Mouse (Mus musculus) neural tube, embryonic 11.5 days (tissue): ENCODE measurements around the gene H3f3a. TPM values are rescaled to one million over a fixed set of nuclear protein-coding genes. Genes with fewer than 3 reads are reported as not detected.

Experiments used
- ATAC-seq: fragments of 200-750 bp; cut with Nextera tagmentation; 2 replicates; pipeline ENCODE4 v1.8.0; 2017; ENCODE audit warnings: moderate number of reproducible peaks, mild to moderate bottlenecking, moderate TSS enrichment, moderate library complexity; ENCODE audit not compliant: insufficient read depth, low FRiP score, low TSS enrichment
- DNase-seq: peaks from one replicate; pipeline ENCODE4 v3.0.0-alpha.2; 2015; ENCODE audit warnings: low spot score
- H3K27ac ChIP-seq: fragments of 300-500 bp; sonication (generic); 2 replicates; pipeline ENCODE4 v1.5.1; 2014; ENCODE audit warnings: low read depth, mild to moderate bottlenecking, low read length
- H3K27me3 ChIP-seq: fragments of 300-500 bp; sonication (generic); 2 replicates; pipeline ENCODE4 v1.6.1; 2014; ENCODE audit warnings: mild to moderate bottlenecking, low read length, mixed read lengths; ENCODE audit not compliant: control insufficient read depth, insufficient read depth
- H3K36me3 ChIP-seq: fragments of 300-500 bp; sonication (generic); 2 replicates; pipeline ENCODE4 v1.6.1; 2014; ENCODE audit warnings: mild to moderate bottlenecking, low read length, moderate library complexity, mixed read lengths; ENCODE audit not compliant: control insufficient read depth, insufficient read depth
- H3K4me1 ChIP-seq: fragments of 300-500 bp; sonication (generic); 2 replicates; pipeline ENCODE4 v1.6.1; 2014; ENCODE audit warnings: low read length, mixed read lengths; ENCODE audit not compliant: control insufficient read depth, insufficient read depth
- H3K4me2 ChIP-seq: fragments of 300-500 bp; sonication (generic); 2 replicates; pipeline ENCODE4 v1.6.1; 2014; ENCODE audit warnings: low read depth, mild to moderate bottlenecking, moderate library complexity
- H3K4me3 ChIP-seq: fragments of 300-500 bp; sonication (generic); 2 replicates; pipeline ENCODE4 v1.5.1; 2014; ENCODE audit warnings: low read depth, low read length
- H3K9ac ChIP-seq: fragments of 300-500 bp; sonication (generic); 2 replicates; pipeline ENCODE4 v1.6.1; 2014; ENCODE audit warnings: mild to moderate bottlenecking, low read length
- H3K9me3 ChIP-seq: fragments of 300-500 bp; sonication (generic); 2 replicates; pipeline ENCODE4 v1.6.1; 2016; ENCODE audit warnings: low read length; ENCODE audit not compliant: control insufficient read depth
- WGBS: fragments of 180-500 bp; shearing (Covaris S2); extraction: QIAGEN DNeasy Blood & Tissue Kit; methylation state at CpG from one replicate; pipeline ENCODE4 v1.1.7; 2014; 5-methylcytosine and 5-hydroxymethylcytosine counted together
- polyA plus RNA-seq: library from polyadenylated mRNA; unstranded; fragments of >200 nt; fragmentation: Nextera tagmentation; extraction: Ambion mirVana; gene quantifications from 2 replicates; pipeline ENCODE4 v1.2.1, GENCODE M21; 2014

Gene H3f3a
- polyA plus RNA-seq, 1 experiment from 2014 or later = 3,301 TPM

DNA sequence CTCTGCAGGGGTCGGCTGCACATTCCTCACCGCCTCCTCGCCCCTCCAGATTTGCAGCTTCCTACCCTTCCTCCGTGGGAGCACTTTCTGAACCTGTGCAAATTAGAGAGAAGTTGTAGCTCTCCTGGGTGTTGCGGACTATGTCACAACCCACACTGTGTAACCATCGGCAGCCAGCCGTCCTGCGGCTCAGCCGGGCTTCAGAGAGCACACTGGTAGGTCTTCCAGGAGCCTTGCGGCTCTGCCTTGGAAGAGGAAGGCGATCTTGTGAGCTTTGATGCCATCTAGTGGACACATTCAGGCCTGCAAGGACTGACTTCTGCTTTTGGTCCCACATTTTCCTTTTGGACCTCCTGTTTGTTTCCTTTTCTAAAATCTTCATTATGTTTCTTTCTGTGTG lies 49.9 kb downstream of the H3f3a start:
- peak overlapping the region; percentile 48 for H3K4me2 ChIP-seq

DNA sequence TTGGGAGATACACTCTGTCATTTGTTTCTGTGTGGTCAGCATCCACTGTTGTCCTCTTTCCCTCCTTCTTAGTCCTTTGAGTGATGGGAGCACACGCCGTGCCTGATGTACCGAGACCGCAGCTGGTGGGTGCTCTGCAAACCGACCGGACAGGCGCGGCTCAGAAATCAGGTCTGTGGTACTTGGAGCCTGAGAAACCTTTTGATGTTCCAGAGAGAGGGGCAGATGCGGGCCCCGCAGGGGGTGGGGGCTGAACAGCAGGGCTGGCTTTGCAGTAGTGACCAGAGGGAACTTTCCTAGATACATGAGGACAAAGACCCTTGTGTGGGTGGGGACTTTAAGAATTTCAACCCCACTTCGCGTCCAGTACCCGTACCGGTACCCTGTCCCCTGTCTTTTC lies 50.4 kb downstream of the H3f3a start:
- Histone ChIP-seq H3K4me1 (no peaks in the 10 kb centered on the region), H3K9me3 (no peaks in the 10 kb centered on the region), H3K4me3 (peak overlapping the region; percentile 31), H3K27ac (no peak overlapping the region), H3K27me3 (no peaks in the 10 kb centered on the region), H3K4me2 (peak overlapping the region; percentile 48), H3K36me3 (no peaks in the 10 kb centered on the region), H3K9ac (peak overlapping the region; percentile 5)
- peak; percentile 48 for DNase-seq
- 13% methylated on average over 14 of the region's 14 CpGs for WGBS
- ATAC-seq = peak; percentile 32; the same call in 1 of the 2 replicates

More for the DNA sequence above, 49.9 kb downstream of the H3f3a start:
- H3K4me3 ChIP-seq = peak overlapping the region; percentile 31
- H3K36me3 ChIP-seq = no peaks in the 10 kb centered on the region
- no peaks in the 10 kb centered on the region for H3K4me1 ChIP-seq
- peak; percentile 72 for ATAC-seq
- H3K27ac ChIP-seq = no peak overlapping the region
- H3K9me3 ChIP-seq = no peaks in the 10 kb centered on the region
- no peaks in the 10 kb centered on the region for H3K27me3 ChIP-seq
- 1% methylated on average over 11 of the region's 11 CpGs for WGBS
- H3K9ac ChIP-seq = peak overlapping the region; percentile 5
- DNase-seq = peak; percentile 85

DNA sequence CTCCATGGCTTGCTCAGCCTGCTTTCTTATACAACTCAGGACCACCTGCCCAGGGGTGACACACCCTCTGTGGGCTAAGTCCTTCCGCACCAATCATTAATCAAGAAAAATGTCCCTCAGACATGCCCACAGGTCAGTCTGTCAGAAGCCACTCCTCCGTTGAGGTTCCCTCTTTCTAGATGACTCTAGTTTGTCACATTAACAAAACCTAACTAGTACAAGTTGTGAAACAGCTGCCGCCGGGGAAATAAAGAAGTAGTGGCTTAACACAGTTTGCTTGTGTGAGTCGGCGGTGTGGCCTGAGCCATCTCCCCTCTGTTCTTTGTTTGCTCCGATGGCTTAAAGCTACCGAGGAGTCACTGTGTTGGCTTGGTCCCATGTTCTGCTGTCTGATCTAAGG lies 51.1 kb downstream of the H3f3a start:
- no peak for ATAC-seq
- no peak for DNase-seq
- Histone ChIP-seq H3K4me2 (no peak overlapping the region), H3K36me3 (no peaks in the 10 kb centered on the region), H3K4me1 (no peaks in the 10 kb centered on the region), H3K9me3 (no peaks in the 10 kb centered on the region), H3K27ac (no peak overlapping the region), H3K27me3 (no peaks in the 10 kb centered on the region), H3K4me3 (no peak overlapping the region), H3K9ac (no peak overlapping the region)
- 84% methylated on average over 8 of the region's 8 CpGs for WGBS

DNA sequence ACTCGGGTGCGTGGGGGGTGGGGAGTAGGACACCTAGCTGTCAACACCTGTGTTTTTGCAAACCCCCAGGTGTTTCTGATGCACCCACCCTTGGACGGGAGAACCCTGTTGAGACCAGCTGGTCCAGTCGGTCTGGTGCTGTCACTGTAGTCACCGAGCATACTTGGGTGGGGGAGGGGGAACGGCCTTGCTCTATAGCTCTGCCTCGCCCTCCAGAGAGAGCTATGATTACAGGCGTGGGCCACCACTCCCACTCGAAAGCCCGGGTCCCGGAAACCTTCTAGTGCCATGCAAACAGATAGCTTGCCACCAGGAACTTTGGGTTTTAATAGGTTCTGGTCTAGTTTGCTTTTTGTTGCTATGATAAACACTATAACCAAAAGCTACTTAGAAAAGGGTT lies 51.6 kb downstream of the H3f3a start:
- Histone ChIP-seq H3K27ac (no peak overlapping the region), H3K9ac (no peak overlapping the region), H3K9me3 (no peaks in the 10 kb centered on the region), H3K27me3 (no peaks in the 10 kb centered on the region), H3K4me1 (no peaks in the 10 kb centered on the region), H3K4me3 (no peak overlapping the region), H3K4me2 (no peak overlapping the region), H3K36me3 (no peaks in the 10 kb centered on the region)
- ATAC-seq (no peak), DNase-seq (no peak)
- 82% methylated on average over 11 of the region's 11 CpGs for WGBS

DNA sequence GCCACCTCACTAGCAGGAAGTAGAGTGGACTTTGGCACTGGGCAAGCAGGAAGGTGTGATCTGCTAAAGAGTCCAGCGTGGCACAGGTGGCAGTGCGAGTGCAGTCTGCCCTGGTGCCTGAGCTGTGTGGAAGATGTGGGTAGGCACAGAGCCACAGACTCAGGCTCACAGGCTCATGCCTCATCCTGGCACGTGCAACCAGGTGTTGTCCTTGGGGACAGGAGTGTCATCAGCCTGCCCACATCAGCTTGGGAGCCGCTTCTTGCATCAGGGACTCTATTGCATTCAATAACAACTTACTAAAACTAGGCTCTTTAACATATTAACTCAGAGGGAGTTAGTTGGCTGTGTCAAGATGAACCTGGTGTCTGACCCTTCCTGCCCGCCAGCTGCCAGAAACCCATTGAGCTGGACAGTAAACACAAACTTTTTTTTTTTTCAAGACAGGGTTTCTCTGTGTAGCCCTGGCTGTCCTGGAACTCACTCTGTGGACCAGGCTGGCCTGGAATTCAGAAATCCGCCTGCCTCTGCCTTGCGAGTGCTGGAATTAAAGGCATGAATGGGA lies 55.7 kb downstream of the H3f3a start:
- Histone ChIP-seq H3K4me1 (no peaks in the 10 kb centered on the region), H3K27ac (no peak overlapping the region), H3K4me2 (no peak overlapping the region), H3K9ac (no peak overlapping the region), H3K4me3 (no peak overlapping the region), H3K27me3 (no peaks in the 10 kb centered on the region), H3K9me3 (no peaks in the 10 kb centered on the region), H3K36me3 (no peaks in the 10 kb centered on the region; the same call in 1 of the 2 replicates)
- DNase-seq (no peak), ATAC-seq (no peak)
- 92% methylated on average over 7 of the region's 7 CpGs for WGBS

DNA sequence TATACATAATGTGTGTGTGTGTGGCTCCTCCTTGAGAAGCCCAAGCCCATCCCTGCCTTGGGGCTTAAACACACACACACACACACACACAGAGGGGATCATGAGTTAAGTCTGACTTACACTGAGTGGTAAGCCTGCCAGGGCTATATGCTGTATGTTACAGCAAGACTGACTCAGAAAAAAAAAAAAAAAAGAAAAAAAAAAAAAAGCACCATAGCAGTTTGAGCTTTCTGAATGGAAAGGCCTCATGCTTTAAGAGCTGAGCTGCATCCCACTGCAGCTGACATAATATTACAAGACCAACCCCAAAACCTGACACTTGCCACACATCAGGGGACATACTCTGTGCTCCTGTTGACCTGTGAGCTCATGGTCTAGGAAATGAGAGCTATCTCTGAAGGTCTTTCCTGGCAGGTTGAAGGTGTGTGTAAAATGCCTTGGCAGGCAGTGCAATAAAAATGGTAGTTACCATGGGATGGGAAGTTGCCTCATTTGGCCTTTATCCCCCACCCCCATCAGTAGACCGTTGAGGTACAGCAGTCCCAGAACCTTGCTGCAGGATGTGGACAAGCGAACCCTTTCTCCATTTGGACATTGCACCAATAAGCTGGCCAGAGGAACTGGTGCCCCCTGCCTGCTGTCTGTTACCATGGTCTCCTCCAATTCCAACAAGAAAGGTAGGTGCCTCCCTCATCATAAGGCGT lies 56.3 kb downstream of the H3f3a start:
- no peak for DNase-seq
- no peak overlapping the region for H3K4me3 ChIP-seq
- 85% methylated on average over 3 of the region's 3 CpGs for WGBS
- H3K27ac ChIP-seq = no peak overlapping the region
- H3K27me3 ChIP-seq = no peaks in the 10 kb centered on the region
- H3K4me1 ChIP-seq = no peaks in the 10 kb centered on the region
- no peaks in the 10 kb centered on the region for H3K9me3 ChIP-seq
- no peak for ATAC-seq
- no peak overlapping the region for H3K9ac ChIP-seq
- no peaks in the 10 kb centered on the region; the same call in 1 of the 2 replicates for H3K36me3 ChIP-seq
- H3K4me2 ChIP-seq = no peak overlapping the region

DNA sequence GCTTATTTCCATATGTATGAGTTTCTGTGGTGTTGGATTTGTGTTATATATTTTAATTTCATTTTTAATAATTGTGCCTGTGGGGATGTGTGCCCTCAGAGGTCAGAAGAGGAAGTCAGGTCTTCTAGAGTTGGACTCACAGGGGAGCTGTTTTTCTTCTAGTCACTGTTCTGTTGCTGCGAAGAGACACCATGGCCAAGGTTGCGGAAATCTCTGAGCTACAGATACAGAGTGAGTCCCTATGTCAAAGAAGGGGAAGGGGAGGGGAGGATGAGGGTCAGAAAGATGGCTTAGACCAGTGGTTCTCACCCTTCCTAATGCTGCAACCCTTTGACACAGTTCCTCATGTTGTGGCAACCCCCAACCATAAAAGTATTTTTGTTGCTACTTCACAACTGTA lies 57.0 kb downstream of the H3f3a start:
- no peak for DNase-seq

DNA sequence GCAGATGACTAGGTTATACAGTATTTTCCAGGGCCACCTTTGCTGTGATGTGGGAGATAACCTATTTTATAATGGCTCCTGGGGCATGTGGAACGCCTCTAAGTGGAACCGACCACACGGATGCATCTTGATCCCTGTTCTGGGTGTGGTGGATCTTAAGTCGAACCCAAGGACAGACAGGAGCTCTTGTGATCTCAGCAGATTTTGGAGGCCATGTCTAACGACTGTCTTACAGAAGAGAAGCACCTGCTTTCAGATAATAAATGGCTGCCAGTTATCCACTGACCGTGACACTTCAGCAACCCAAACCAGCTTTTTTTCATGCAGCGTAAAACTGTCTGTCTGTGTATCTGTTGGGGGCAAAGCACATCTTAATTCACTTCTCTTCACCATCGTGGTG lies 59.4 kb downstream of the H3f3a start:
- H3K9ac ChIP-seq = no peak overlapping the region
- no peaks in the 10 kb centered on the region for H3K9me3 ChIP-seq
- DNase-seq (no peak), ATAC-seq (no peak)
- no peak overlapping the region for H3K4me3 ChIP-seq
- H3K4me1 ChIP-seq = no peaks in the 10 kb centered on the region
- H3K27ac ChIP-seq = no peak overlapping the region
- no peak overlapping the region for H3K4me2 ChIP-seq
- WGBS = 88% methylated on average over 8 of the region's 8 CpGs
- H3K36me3 ChIP-seq = no peaks in the 10 kb centered on the region; the same call in 1 of the 2 replicates
- no peaks in the 10 kb centered on the region for H3K27me3 ChIP-seq

More for the DNA sequence above, 57.0 kb downstream of the H3f3a start:
- no peaks in the 10 kb centered on the region for H3K9me3 ChIP-seq
- no peak overlapping the region for H3K27ac ChIP-seq
- no peak overlapping the region for H3K9ac ChIP-seq
- ATAC-seq = no peak
- H3K27me3 ChIP-seq = no peaks in the 10 kb centered on the region
- H3K4me1 ChIP-seq = no peaks in the 10 kb centered on the region
- no peaks in the 10 kb centered on the region; the same call in 1 of the 2 replicates for H3K36me3 ChIP-seq
- H3K4me2 ChIP-seq = no peak overlapping the region
- H3K4me3 ChIP-seq = no peak overlapping the region
- WGBS = 81% methylated on average over 2 of the region's 2 CpGs

DNA sequence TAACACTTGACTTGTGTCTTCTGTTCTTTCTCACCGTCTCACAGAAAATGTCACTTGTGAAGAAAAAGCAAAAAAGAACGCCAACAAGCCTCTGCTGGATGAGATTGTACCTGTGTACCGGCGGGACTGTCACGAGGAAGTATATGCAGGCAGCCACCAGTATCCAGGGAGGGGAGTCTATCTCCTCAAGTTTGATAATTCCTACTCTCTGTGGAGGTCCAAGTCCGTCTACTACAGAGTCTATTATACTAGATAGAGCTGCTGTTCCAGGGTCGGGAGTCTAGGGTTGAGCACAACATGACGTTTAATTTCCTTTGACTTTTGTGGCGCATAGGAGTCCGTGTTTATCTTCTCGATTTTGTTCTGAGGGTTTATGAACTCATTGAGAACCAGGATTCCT lies 61.6 kb downstream of the H3f3a start:
- H3K9ac ChIP-seq = no peak overlapping the region
- H3K4me3 ChIP-seq = no peak overlapping the region
- H3K4me1 ChIP-seq = no peaks in the 10 kb centered on the region
- WGBS = 95% methylated on average over 11 of the region's 11 CpGs
- no peaks in the 10 kb centered on the region for H3K27me3 ChIP-seq
- H3K9me3 ChIP-seq = no peaks in the 10 kb centered on the region
- no peak for DNase-seq
- no peak overlapping the region for H3K4me2 ChIP-seq
- no peak for ATAC-seq
- no peak overlapping the region for H3K27ac ChIP-seq
- H3K36me3 ChIP-seq = peaks cover 5% of the 10 kb centered on the region
